Mouse (Mus musculus) heart, adult 2 months (tissue): ENCODE measurements around the gene Pkn1. TPM values are rescaled to one million over a fixed set of nuclear protein-coding genes. Genes with fewer than 3 reads are reported as not detected.

Source experiments
- DNase-seq, 2 experiments: peaks; one replicate each; pipeline ENCODE4 v3.0.0; 2021
- H3K27ac ChIP-seq: fragments of 200-600 bp; 2 replicates; pipeline ENCODE4 v1.8.1; 2022
- H3K27me3 ChIP-seq: fragments of 200-500 bp; 2 replicates; pipeline ENCODE4 v1.6.1; 2012; ENCODE audit warnings: mild to moderate bottlenecking, low read length, inconsistent platforms, mixed read lengths; ENCODE audit not compliant: control insufficient read depth, insufficient read depth
- H3K36me3 ChIP-seq: fragments of 200-500 bp; 2 replicates; pipeline ENCODE4 v1.6.1; 2012; ENCODE audit warnings: low read length, inconsistent platforms; ENCODE audit not compliant: control insufficient read depth, insufficient read depth
- H3K4me1 ChIP-seq: fragments of 200-500 bp; 2 replicates; pipeline ENCODE4 v1.6.1; 2011; ENCODE audit warnings: low read length; ENCODE audit not compliant: control insufficient read depth, insufficient read depth
- H3K4me3 ChIP-seq: fragments of 200-600 bp; 2 replicates; pipeline ENCODE4 v1.8.1; 2022
- H3K79me2 ChIP-seq: fragments of 200-500 bp; replicated peaks from 2 replicates; pipeline ENCODE4 v1.6.1; 2012; ENCODE audit warnings: mild to moderate bottlenecking, inconsistent platforms, low read length, moderate library complexity, mixed read lengths; ENCODE audit not compliant: control insufficient read depth, insufficient read depth
- H3K9ac ChIP-seq: fragments of 200-500 bp; 2 replicates; pipeline ENCODE4 v1.6.1; 2012; ENCODE audit warnings: low read depth, mild to moderate bottlenecking, control low read depth, inconsistent platforms, low read length, mixed read lengths
- CTCF ChIP-seq: fragments of 200-600 bp; IDR thresholded peaks from 2 replicates; pipeline ENCODE4 v1.8.1; 2022; ENCODE audit warnings: antibody characterized with exemption, mild to moderate bottlenecking, moderate library complexity
- EP300 ChIP-seq: fragments of 200-500 bp; IDR thresholded peaks from 2 replicates; pipeline ENCODE4 v1.6.1; 2011; ENCODE audit warnings: low read depth, low read length, control low read depth; ENCODE audit not compliant: insufficient read depth
- POLR2A ChIP-seq: fragments of 200-500 bp; IDR thresholded peaks from 2 replicates; pipeline ENCODE4 v1.6.1; 2011; ENCODE audit warnings: mild to moderate bottlenecking, low read depth, low read length, control low read depth; ENCODE audit not compliant: insufficient read depth
- WGBS: fragments of 180-500 bp; shearing (Covaris S2); methylation state at CpG from one replicate; pipeline ENCODE4 v1.1.7; 2018; 5-methylcytosine and 5-hydroxymethylcytosine counted together
- intact Hi-C: fragments of 180-260 bp; cut with DNase I; formaldehyde crosslinking; loops from one replicate; pipeline ENCODE4 v1.15.1; 2025
- polyA plus RNA-seq: library from polyadenylated mRNA; depleted of rRNA; stranded (reverse); fragments of >200 nt; gene quantifications from 2 replicates; pipeline ENCODE4 v1.2.3, GENCODE M21; 2012
- total RNA-seq, 2 experiments: library from RNA; stranded (reverse); gene quantifications; 2 replicates each; pipeline ENCODE4 v1.2.3; 2021

The Pkn1 gene
- total and polyA plus RNA-seq, 3 experiments, result 51.1 to 59.5 (median 55.6) TPM

DNA sequence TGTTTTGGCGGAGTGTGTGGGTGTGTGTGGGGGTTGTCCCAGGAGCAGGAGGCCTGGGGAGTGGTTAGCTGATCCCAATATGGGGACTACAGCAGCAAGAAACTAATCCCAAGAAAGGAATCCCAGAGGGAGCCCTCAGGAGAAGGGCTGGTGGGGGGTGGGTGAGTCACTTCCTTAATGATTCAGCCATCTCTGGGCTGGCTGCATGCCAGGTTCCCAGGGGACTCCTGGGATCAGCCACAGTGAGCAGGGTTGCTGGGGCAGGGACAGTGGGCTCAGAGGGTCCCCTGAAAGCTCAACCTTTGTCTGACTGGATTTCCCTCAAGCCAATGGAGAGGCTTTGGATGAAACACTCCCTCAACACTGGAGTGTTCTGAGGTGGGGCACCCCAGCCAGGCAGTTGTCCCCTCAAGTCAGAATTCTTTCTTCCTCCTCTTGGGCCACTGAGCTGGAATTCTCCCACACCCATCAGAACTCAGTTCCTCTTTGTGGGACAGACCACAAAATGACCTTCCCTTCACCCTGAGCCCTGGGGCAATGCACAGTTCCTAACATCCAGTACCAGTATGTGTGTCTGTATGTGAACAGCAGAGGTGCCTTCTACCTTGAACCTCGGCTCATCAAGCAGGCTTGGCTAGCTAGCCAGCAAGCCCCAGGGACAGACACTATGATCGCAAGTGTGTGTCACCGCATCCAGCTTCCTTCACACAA is 39.0 kb upstream of the Pkn1 start:
- H3K4me3 ChIP-seq, result peak overlapping the region; percentile 92
- peaks cover 4% of the 10 kb centered on the region; the same call in 1 of the 2 replicates for H3K36me3 ChIP-seq
- H3K4me1 ChIP-seq, result peaks cover 25% of the 10 kb centered on the region
- TF ChIP-seq POLR2A (0 out of 2 replicates have a peak, but pooled peaks have one; percentile 25), CTCF (no peak), EP300 (0 out of 2 replicates have a peak, but pooled peaks have one; percentile 17)
- no peaks in the 10 kb centered on the region for H3K27me3 ChIP-seq
- peak; percentile 81 to 87 for DNase-seq
- 37% methylated on average over 4 of the region's 4 CpGs for WGBS
- peak overlapping the region; percentile 98 for H3K27ac ChIP-seq
- peak overlapping the region; percentile 8 for H3K9ac ChIP-seq
- intact Hi-C loops, result loop anchor here (2.0 to 5.0 kb wide), 3 partner anchors 15 to 71 kb away; partner anchors contain the start of gene Ptger1
- H3K79me2 ChIP-seq, result peaks cover 4% of the 10 kb centered on the region

DNA sequence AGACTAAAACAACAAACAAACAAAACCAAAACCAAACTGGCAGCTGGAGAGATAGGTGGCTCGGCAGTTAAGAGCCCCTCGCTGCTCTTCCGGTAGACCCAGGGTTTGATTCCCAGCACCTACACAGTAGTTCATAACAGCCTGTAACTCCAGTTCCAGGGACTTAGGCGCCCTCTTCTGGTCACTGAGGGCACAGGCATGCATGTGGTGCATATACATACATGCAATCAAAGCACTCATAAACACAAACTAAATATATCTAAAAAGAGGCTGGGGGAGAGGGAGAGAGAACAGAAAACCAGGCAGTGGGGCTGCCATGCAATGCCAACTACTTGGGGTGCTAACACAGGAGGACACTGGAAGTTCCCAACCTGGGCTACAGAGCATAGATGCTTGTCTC is 38.4 kb upstream of the Pkn1 start:
- Histone ChIP-seq H3K36me3 (peaks cover 6% of the 10 kb centered on the region; the same call in 1 of the 2 replicates), H3K27me3 (no peaks in the 10 kb centered on the region), H3K27ac (peak overlapping the region; percentile 98), H3K4me3 (peak overlapping the region; percentile 19; the same call in 1 of the 2 replicates), H3K79me2 (peaks cover 4% of the 10 kb centered on the region), H3K9ac (no peak overlapping the region), H3K4me1 (peaks cover 21% of the 10 kb centered on the region)
- intact Hi-C loops, result loop anchor here (2.0 to 5.0 kb wide), 3 partner anchors 15 to 70 kb away; partner anchors contain the start of gene Ptger1
- TF ChIP-seq EP300 (no peak), CTCF (peak; percentile 53), POLR2A (no peak)
- 87% methylated on average over 4 of the region's 4 CpGs for WGBS
- DNase-seq, result peak in 1 of 2 experiments; percentile 19

DNA sequence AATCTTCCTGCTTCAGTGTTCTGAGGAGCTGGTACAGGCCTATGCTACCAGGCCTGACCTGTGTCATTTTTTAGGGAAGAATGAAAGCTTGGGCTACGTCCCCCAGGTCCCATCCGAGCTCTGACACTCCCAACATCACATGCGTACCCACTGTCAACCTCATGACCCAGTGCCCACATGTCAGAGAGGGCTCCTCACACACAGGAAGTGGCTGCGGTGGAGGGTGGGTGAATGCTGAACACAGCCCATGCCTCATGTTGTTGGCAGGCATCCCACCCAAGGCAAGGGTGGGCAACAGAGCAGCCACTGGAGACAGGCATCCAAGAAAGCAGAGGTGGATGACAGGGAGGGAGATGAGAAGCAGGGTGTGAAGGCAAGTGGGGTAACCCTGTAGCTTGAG is 37.7 kb upstream of the Pkn1 start:
- intact Hi-C loops, result loop anchor here (2.0 to 5.0 kb wide), 3 partner anchors 14 to 69 kb away; partner anchors contain the start of gene Ptger1
- H3K4me1 ChIP-seq, result peaks cover 21% of the 10 kb centered on the region
- H3K79me2 ChIP-seq, result peaks cover 4% of the 10 kb centered on the region
- peak in 1 of 2 experiments; percentile 48 for DNase-seq
- peaks cover 6% of the 10 kb centered on the region; the same call in 1 of the 2 replicates for H3K36me3 ChIP-seq
- TF ChIP-seq CTCF (no peak), POLR2A (no peak), EP300 (no peak)
- H3K27ac ChIP-seq, result no peak overlapping the region
- H3K4me3 ChIP-seq, result no peak overlapping the region
- 75% methylated on average over 4 of the region's 4 CpGs for WGBS
- no peaks in the 10 kb centered on the region for H3K27me3 ChIP-seq
- H3K9ac ChIP-seq, result no peak overlapping the region

DNA sequence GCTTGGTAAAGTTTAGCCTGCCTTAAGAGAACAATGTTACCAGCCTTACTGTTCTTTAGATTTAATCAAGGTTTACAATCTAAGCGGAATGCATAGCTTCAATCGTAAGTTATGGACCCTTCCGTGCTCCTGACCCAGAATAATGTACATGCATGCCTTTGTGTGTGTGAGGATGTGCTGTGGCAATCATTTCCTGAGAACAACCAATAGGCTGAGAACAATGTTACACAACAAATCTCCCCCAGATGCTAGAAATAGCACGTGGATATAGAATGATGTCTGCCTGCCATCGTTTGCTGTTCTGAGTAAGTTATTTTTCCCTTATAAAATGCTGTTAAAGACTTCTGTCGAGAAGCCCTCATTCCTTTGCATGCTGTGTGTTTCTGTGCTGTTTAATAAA is 33.9 kb upstream of the Pkn1 start:
- no peaks in the 10 kb centered on the region for H3K27me3 ChIP-seq
- no peak overlapping the region for H3K9ac ChIP-seq
- peaks cover 4% of the 10 kb centered on the region for H3K79me2 ChIP-seq
- DNase-seq, result no peak
- H3K27ac ChIP-seq, result no peak overlapping the region
- intact Hi-C loops, result no loop called here
- 53% methylated on average over 6 of the region's 6 CpGs for WGBS
- H3K4me3 ChIP-seq, result no peak overlapping the region
- peaks cover 6% of the 10 kb centered on the region; the same call in 1 of the 2 replicates for H3K36me3 ChIP-seq
- TF ChIP-seq POLR2A (no peak), EP300 (no peak), CTCF (no peak)
- H3K4me1 ChIP-seq, result peaks cover 11% of the 10 kb centered on the region

DNA sequence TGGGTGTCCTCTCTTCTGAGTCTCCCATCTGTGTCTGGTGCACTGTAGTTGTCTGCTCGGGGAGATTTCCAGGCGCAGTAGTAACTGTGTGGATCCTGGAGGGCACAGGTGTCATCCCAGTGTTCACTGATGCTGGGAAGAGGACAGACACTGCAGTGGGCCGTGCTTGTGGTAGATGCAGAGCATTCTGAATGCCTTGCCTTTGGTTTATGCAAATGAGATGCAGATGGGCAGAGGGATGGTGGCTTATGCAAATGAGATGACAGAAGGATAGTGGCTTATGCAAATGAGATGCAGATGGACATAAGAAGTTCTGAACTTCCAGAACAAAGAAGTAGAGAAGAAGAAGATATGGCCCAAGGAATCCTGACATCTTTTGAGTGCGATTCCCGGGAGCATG is 32.9 kb upstream of the Pkn1 start:
- peaks cover 8% of the 10 kb centered on the region for H3K4me1 ChIP-seq
- H3K4me3 ChIP-seq, result no peak overlapping the region
- 85% methylated on average over 5 of the region's 5 CpGs for WGBS
- H3K79me2 ChIP-seq, result peaks cover 4% of the 10 kb centered on the region
- H3K27me3 ChIP-seq, result no peaks in the 10 kb centered on the region
- H3K36me3 ChIP-seq, result peaks cover 6% of the 10 kb centered on the region; the same call in 1 of the 2 replicates
- no peak overlapping the region for H3K9ac ChIP-seq
- no peak for DNase-seq
- TF ChIP-seq EP300 (no peak), POLR2A (no peak), CTCF (no peak)
- intact Hi-C loops, result no loop called here
- no peak overlapping the region for H3K27ac ChIP-seq

DNA sequence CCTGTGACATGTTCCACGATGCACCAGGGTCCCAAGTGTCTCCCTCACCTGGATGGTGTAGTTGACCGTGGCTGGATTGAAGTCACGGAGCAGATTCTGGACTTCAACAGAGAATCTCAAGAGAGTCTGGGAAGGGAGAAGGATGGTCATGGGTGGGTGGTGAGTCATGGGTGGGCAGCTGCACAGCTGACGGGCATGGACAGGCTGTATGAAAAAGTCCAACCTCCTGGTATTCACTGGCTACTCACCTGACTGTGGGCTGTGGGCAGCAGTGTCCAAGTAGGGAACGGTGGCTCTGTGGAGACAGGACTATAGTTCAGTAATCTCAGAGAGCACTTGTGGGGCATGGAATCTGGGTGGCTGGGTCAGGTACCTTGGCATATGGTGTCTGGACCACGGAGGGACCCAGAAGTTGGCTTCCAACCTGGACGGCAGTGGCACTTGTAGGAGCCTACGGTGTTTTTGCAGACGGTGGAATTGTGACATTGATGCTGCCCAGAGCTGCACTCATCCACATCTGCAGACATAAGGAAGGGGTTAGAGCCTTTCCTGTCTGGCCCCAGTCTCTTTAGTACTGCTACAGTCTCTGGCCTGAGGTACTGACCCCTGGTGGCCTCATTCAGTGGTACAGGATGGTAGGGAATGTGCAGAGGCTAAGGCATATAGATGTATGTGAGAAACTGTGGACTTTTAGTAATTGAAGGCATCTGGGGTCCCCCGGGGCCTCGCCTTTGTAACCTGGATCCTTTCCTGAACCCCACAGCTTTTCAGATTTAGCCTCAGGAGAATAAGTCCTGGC is 30.2 kb upstream of the Pkn1 start:
- no peak overlapping the region for H3K4me3 ChIP-seq
- peak; percentile 23 to 44 for DNase-seq
- no peaks in the 10 kb centered on the region for H3K79me2 ChIP-seq
- H3K36me3 ChIP-seq, result peaks cover 5% of the 10 kb centered on the region; the same call in 1 of the 2 replicates
- TF ChIP-seq POLR2A, result no peak
- TF ChIP-seq EP300, result no peak
- peak; percentile 72 for TF ChIP-seq CTCF
- H3K27me3 ChIP-seq, result no peaks in the 10 kb centered on the region
- 70% methylated on average over 11 of the region's 11 CpGs for WGBS
- intact Hi-C loops, result no loop called here
- no peaks in the 10 kb centered on the region; the same call in 1 of the 2 replicates for H3K4me1 ChIP-seq
- H3K27ac ChIP-seq, result no peak overlapping the region
- no peak overlapping the region for H3K9ac ChIP-seq
